ENCODE assay signal across 17 mouse cellular contexts in genomic region chr8:61561220-61561619, GRCm38 (mm10).
"Had no signal": no experiment of that assay in that cellular context is flagged by ENCODE, and none has a peak within 500 bp of the region (broad histone marks: within the 10 kb centered on the region; RNA-seq: fewer than 3 reads in every experiment).

No protein-coding gene starts in this region.

- H3K27me3 ChIP-seq: neural tube, embryonic 12.5 days; neural tube, embryonic 13.5 days; neural tube, embryonic 15.5 days; stomach, embryonic 15.5 days had no signal

- H3K4me2 ChIP-seq: neural tube, embryonic 12.5 days; neural tube, embryonic 13.5 days; neural tube, embryonic 15.5 days; stomach, embryonic 15.5 days had no signal

- H3K27ac ChIP-seq: neural tube, embryonic 12.5 days; neural tube, embryonic 13.5 days; neural tube, embryonic 15.5 days; stomach, embryonic 15.5 days; stomach, postnatal 0 days had no signal

- H3K36me3 ChIP-seq: neural tube, embryonic 12.5 days; neural tube, embryonic 13.5 days; neural tube, embryonic 15.5 days; stomach, embryonic 15.5 days had no signal

- DNase-seq: retina, postnatal 1 day; right cerebral cortex, adult 18-20 months; right cerebral cortex, postnatal 14 days; right cerebral cortex, postnatal 25 days; right cerebral cortex, postnatal 4 days; spleen, adult 18-20 months; thymus, adult 18-20 months; thymus, adult 2 months; thymus, postnatal 14 days; thymus, postnatal 25 days; thymus, postnatal 36 days; thymus, postnatal 4 days had no signal

- H3K4me1 ChIP-seq: neural tube, embryonic 12.5 days; neural tube, embryonic 13.5 days; neural tube, embryonic 15.5 days had no signal

- H3K9ac ChIP-seq: neural tube, embryonic 12.5 days; neural tube, embryonic 13.5 days; neural tube, embryonic 15.5 days; stomach, embryonic 15.5 days had no signal

- H3K4me3 ChIP-seq: neural tube, embryonic 12.5 days; neural tube, embryonic 13.5 days; neural tube, embryonic 15.5 days; stomach, embryonic 15.5 days had no signal

- H3K9me3 ChIP-seq: neural tube, embryonic 12.5 days; neural tube, embryonic 13.5 days; neural tube, embryonic 15.5 days; stomach, embryonic 15.5 days had no signal
